Mouse (Mus musculus) liver, postnatal 0 days (tissue): ENCODE measurements around the gene Gm10840. TPM values are rescaled to one million over a fixed set of nuclear protein-coding genes. Genes with fewer than 3 reads are reported as not detected.

ENCODE experiments used
- ATAC-seq: fragments of 200-750 bp; cut with Nextera tagmentation; 2 replicates; pipeline ENCODE4 v1.8.0; 2017; ENCODE audit warnings: mild to moderate bottlenecking, moderate library complexity
- DNase-seq: peaks from one replicate; pipeline ENCODE4 v3.0.0-alpha.2; 2016
- H3K27ac ChIP-seq: fragments of 300-500 bp; sonication (generic); 2 replicates; pipeline ENCODE4 v1.5.1; 2014; ENCODE audit warnings: antibody characterized with exemption, moderate library complexity, mild to moderate bottlenecking, low read depth
- H3K27me3 ChIP-seq: fragments of 300-500 bp; sonication (generic); 2 replicates; pipeline ENCODE4 v1.6.1; 2014; ENCODE audit warnings: low read length, control low read depth, mixed read lengths; ENCODE audit not compliant: insufficient read depth
- H3K36me3 ChIP-seq: fragments of 300-500 bp; sonication (generic); replicated peaks from 2 replicates; pipeline ENCODE4 v1.6.1; 2014; ENCODE audit warnings: mild to moderate bottlenecking, control low read depth, low read length, moderate library complexity, mixed read lengths; ENCODE audit not compliant: insufficient read depth
- H3K4me1 ChIP-seq: fragments of 300-500 bp; sonication (generic); 2 replicates; pipeline ENCODE4 v1.6.1; 2014; ENCODE audit warnings: antibody characterized with exemption, mild to moderate bottlenecking, control low read depth; ENCODE audit not compliant: insufficient read depth
- H3K4me2 ChIP-seq: fragments of 300-500 bp; sonication (generic); 2 replicates; pipeline ENCODE4 v1.6.1; 2014; ENCODE audit warnings: low read depth, mild to moderate bottlenecking, low read length, moderate library complexity, mixed read lengths
- H3K4me3 ChIP-seq: fragments of 300-500 bp; sonication (generic); 2 replicates; pipeline ENCODE4 v1.5.1; 2014; ENCODE audit warnings: low read depth, low read length
- H3K9ac ChIP-seq: fragments of 300-500 bp; sonication (generic); replicated peaks from 2 replicates; pipeline ENCODE4 v1.6.1; 2014; ENCODE audit warnings: mild to moderate bottlenecking, moderate library complexity
- H3K9me3 ChIP-seq: fragments of 300-500 bp; sonication (generic); 2 replicates; pipeline ENCODE4 v1.6.1; 2016; ENCODE audit warnings: mild to moderate bottlenecking, control low read depth, low read length, mixed read lengths
- CTCF ChIP-seq: sonication (generic); IDR thresholded peaks from 2 replicates; pipeline ENCODE4 v1.5.1; 2016; ENCODE audit warnings: antibody characterized with exemption, low read depth
- EP300 ChIP-seq: IDR thresholded peaks from 2 replicates; pipeline ENCODE4 v1.6.1; 2016; ENCODE audit warnings: antibody characterized with exemption, low read depth, mild to moderate bottlenecking
- whole genome bisulfite sequencing: fragments of 180-500 bp; shearing (Covaris S2); extraction: QIAGEN DNeasy Blood & Tissue Kit; methylation state at CpG from one replicate; pipeline ENCODE4 v1.1.7; 2014; ENCODE audit not compliant: insufficient replicate concordance; 5-methylcytosine and 5-hydroxymethylcytosine counted together
- polyA plus RNA-seq: library from polyadenylated mRNA; unstranded; fragments of >200 nt; fragmentation: Nextera tagmentation; extraction: Ambion mirVana; gene quantifications from 2 replicates; pipeline ENCODE4 v1.2.1, GENCODE M21; 2015

Gene Gm10840
- polyA plus RNA-seq, 1 experiment from 2014 or later, result not detected

DNA sequence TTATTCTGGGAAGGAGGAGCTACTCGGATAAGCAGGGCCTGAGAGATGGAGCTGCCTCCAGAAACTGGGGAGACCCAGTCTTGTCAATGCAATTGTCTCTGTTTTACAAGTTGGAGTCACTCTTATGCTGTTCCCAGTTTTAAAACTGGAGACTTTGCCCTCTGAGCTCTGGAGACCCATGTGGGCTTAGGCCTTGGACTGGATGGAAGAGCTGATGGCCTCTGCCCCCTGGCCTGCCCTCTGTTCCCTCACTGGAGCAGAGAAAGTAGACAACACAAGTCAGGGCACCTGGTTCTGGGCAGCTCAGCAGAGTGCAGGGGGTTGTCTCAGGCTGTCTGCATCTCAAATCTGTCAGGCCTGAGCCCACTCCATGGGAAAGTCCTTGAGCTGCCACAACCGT is 5.9 kb upstream of the Gm10840 start:
- Histone ChIP-seq H3K36me3 (peaks cover 45% of the 10 kb centered on the region), H3K27ac (no peak overlapping the region), H3K27me3 (no peaks in the 10 kb centered on the region), H3K9ac (no peak overlapping the region), H3K9me3 (no peaks in the 10 kb centered on the region), H3K4me2 (no peak overlapping the region), H3K4me1 (peaks cover 24% of the 10 kb centered on the region), H3K4me3 (no peak overlapping the region)
- no peak for ATAC-seq
- no peak for DNase-seq
- TF ChIP-seq EP300, result no peak
- TF ChIP-seq CTCF, result no peak
- 67% methylated on average over 2 of the region's 2 CpGs for WGBS

- Histone ChIP-seq H3K27me3 (no peaks in the 10 kb centered on the region), H3K36me3 (peaks cover 35% of the 10 kb centered on the region), H3K9ac (no peak overlapping the region), H3K9me3 (no peaks in the 10 kb centered on the region), H3K4me2 (no peak overlapping the region), H3K4me3 (no peak overlapping the region), H3K4me1 (peaks cover 28% of the 10 kb centered on the region), H3K27ac (no peak overlapping the region)
- DNase-seq (no peak), ATAC-seq (no peak)
- TF ChIP-seq CTCF (no peak), EP300 (no peak)
- 47% methylated on average over 3 of the region's 3 CpGs for WGBS
Observed at GRCm38 (mm10) chr11:106155761-106156160, 4.9 kb upstream of the Gm10840 start.

- Histone ChIP-seq H3K9ac (no peak overlapping the region), H3K4me1 (peaks cover 29% of the 10 kb centered on the region), H3K27ac (no peak overlapping the region), H3K9me3 (no peaks in the 10 kb centered on the region), H3K4me3 (no peak overlapping the region), H3K36me3 (peaks cover 31% of the 10 kb centered on the region), H3K4me2 (no peak overlapping the region), H3K27me3 (no peaks in the 10 kb centered on the region)
- WGBS, result 71% methylated on average over 1 of the region's 1 CpGs
- DNase-seq (no peak), ATAC-seq (no peak)
- no peak for TF ChIP-seq CTCF
- TF ChIP-seq EP300, result no peak
Observed at GRCm38 (mm10) chr11:106156257-106156656, 4.4 kb upstream of the Gm10840 start.

DNA sequence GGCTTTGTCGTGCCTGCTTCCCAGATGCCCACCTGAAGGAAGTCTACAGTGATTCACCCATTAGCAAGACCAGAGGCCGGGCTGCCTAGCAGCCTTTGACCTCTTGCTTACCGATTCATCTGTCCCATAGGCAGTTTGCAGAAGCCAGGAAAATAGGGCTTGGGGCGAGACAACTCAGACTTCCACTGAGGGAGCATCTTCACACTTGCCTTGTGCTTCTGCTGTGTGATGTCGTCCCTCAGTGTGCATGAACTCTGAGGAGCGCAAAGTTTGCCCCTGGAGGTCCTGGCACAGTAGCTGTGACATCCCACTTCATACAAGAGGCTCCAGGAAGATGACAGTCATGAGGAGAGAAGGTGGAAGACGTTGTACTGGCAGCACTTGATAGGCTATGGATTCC is 3.5 kb upstream of the Gm10840 start:
- H3K9me3 ChIP-seq, result no peaks in the 10 kb centered on the region
- no peak overlapping the region for H3K9ac ChIP-seq
- 67% methylated on average over 7 of the region's 7 CpGs for WGBS
- no peaks in the 10 kb centered on the region for H3K27me3 ChIP-seq
- no peak overlapping the region for H3K4me3 ChIP-seq
- DNase-seq (no peak), ATAC-seq (no peak)
- no peak overlapping the region for H3K27ac ChIP-seq
- TF ChIP-seq CTCF, result no peak
- TF ChIP-seq EP300, result no peak
- H3K36me3 ChIP-seq, result peaks cover 23% of the 10 kb centered on the region
- peaks cover 31% of the 10 kb centered on the region for H3K4me1 ChIP-seq
- H3K4me2 ChIP-seq, result no peak overlapping the region

GRCm38 (mm10) chr11:106158081-106158929 is 2.3 kb upstream of the Gm10840 start:
- Histone ChIP-seq H3K27me3 (no peaks in the 10 kb centered on the region), H3K4me2 (peak overlapping the region; percentile 93), H3K27ac (peak overlapping the region; percentile 97), H3K9me3 (no peaks in the 10 kb centered on the region), H3K4me1 (peaks cover 31% of the 10 kb centered on the region), H3K36me3 (peaks cover 21% of the 10 kb centered on the region), H3K4me3 (peak overlapping the region; percentile 75), H3K9ac (peak overlapping the region; percentile 88)
- 44% methylated on average over 14 of the region's 14 CpGs for WGBS
- TF ChIP-seq EP300 (no peak), CTCF (peak; percentile 78)
- ATAC-seq, result no peak
- peak; percentile 50 for DNase-seq

DNA sequence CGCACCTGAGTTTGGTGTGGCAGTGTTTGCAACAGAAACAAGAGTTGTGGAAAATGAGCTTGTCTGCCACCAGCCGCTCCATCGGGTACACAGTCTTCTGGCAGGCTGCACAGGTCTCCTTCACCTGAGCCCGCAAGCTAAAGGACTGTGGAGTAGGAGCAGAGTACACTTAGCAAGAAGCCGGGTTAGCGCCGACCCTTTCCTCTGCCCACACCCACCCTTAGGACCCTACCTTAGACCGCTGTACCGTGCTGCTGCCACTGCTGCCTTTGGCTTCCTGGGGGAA is 1.8 kb upstream of the Gm10840 start:
- H3K4me2 ChIP-seq, result peak overlapping the region; percentile 93
- ATAC-seq (no peak), DNase-seq (no peak)
- H3K9me3 ChIP-seq, result no peaks in the 10 kb centered on the region
- H3K9ac ChIP-seq, result peak overlapping the region; percentile 88
- H3K4me1 ChIP-seq, result peaks cover 30% of the 10 kb centered on the region
- peak overlapping the region; percentile 97 for H3K27ac ChIP-seq
- H3K27me3 ChIP-seq, result no peaks in the 10 kb centered on the region
- H3K4me3 ChIP-seq, result peak overlapping the region; percentile 75
- 27% methylated on average over 9 of the region's 9 CpGs for WGBS
- H3K36me3 ChIP-seq, result peaks cover 21% of the 10 kb centered on the region
- TF ChIP-seq CTCF, result no peak
- no peak for TF ChIP-seq EP300
